Mouse (Mus musculus) midbrain, postnatal 0 days (tissue): ENCODE data around the gene Slc35b4. TPM values are rescaled to one million over a fixed set of nuclear protein-coding genes. Genes with fewer than 3 reads are reported as not detected.

ENCODE experiments used
- ATAC-seq: fragments of 200-750 bp; cut with Nextera tagmentation; 2 replicates; pipeline ENCODE4 v1.8.0; 2017; ENCODE audit warnings: moderate number of reproducible peaks, mild to moderate bottlenecking, moderate TSS enrichment, moderate library complexity; ENCODE audit not compliant: low FRiP score
- DNase-seq: peaks from one replicate; pipeline ENCODE4 v3.0.0-alpha.2; 2015; ENCODE audit warnings: low spot score
- H3K27ac ChIP-seq: fragments of 300-500 bp; sonication (generic); 2 replicates; pipeline ENCODE4 v1.5.1; 2014; ENCODE audit warnings: low read depth, mild to moderate bottlenecking, low read length, mixed read lengths
- H3K27me3 ChIP-seq: fragments of 300-500 bp; sonication (generic); 2 replicates; pipeline ENCODE4 v1.6.1; 2014; ENCODE audit warnings: low read length, control low read depth, mixed read lengths; ENCODE audit not compliant: insufficient read depth
- H3K36me3 ChIP-seq: fragments of 300-500 bp; sonication (generic); 2 replicates; pipeline ENCODE4 v1.6.1; 2014; ENCODE audit warnings: low read length, control low read depth, mixed read lengths; ENCODE audit not compliant: insufficient read depth
- H3K4me1 ChIP-seq: fragments of 300-500 bp; sonication (generic); 2 replicates; pipeline ENCODE4 v1.6.1; 2014; ENCODE audit warnings: mild to moderate bottlenecking, control low read depth, antibody characterized with exemption, low read length, mixed read lengths; ENCODE audit not compliant: insufficient read depth
- H3K4me2 ChIP-seq: fragments of 300-500 bp; sonication (generic); 2 replicates; pipeline ENCODE4 v1.6.1; 2014; ENCODE audit warnings: low read depth, mild to moderate bottlenecking, low read length, mixed read lengths; ENCODE audit not compliant: poor library complexity, severe bottlenecking
- H3K4me3 ChIP-seq: fragments of 300-500 bp; sonication (generic); 2 replicates; pipeline ENCODE4 v1.5.1; 2014; ENCODE audit warnings: low read depth, mild to moderate bottlenecking, low read length, moderate library complexity
- H3K9ac ChIP-seq: fragments of 300-500 bp; sonication (generic); replicated peaks from 2 replicates; pipeline ENCODE4 v1.6.1; 2014; ENCODE audit warnings: mild to moderate bottlenecking, low read length, moderate library complexity, mixed read lengths; ENCODE audit not compliant: poor library complexity, severe bottlenecking
- H3K9me3 ChIP-seq: fragments of 300-500 bp; sonication (generic); 2 replicates; pipeline ENCODE4 v1.6.1; 2016; ENCODE audit warnings: low read length, control low read depth
- CTCF ChIP-seq: IDR thresholded peaks from 2 replicates; pipeline ENCODE4 v1.5.1; 2016; ENCODE audit warnings: antibody characterized with exemption, mild to moderate bottlenecking
- WGBS: fragments of 180-500 bp; shearing (Covaris S2); extraction: QIAGEN DNeasy Blood & Tissue Kit; methylation state at CpG from one replicate; pipeline ENCODE4 v1.1.7; 2014; 5-methylcytosine and 5-hydroxymethylcytosine counted together
- polyA plus RNA-seq: library from polyadenylated mRNA; unstranded; fragments of >200 nt; fragmentation: Nextera tagmentation; extraction: Ambion mirVana; gene quantifications from 2 replicates; pipeline ENCODE4 v1.2.1, GENCODE M21; 2015
- total RNA-seq: library from RNA; depleted of rRNA; stranded (reverse); fragments of >200 nt; gene quantifications from 2 replicates; pipeline ENCODE4 v1.2.3, GENCODE M21; 2014

The Slc35b4 gene
- total and polyA plus RNA-seq, 2 experiments from 2014 or later = 30.6 to 30.8 TPM

- no peak for TF ChIP-seq CTCF
- Histone ChIP-seq H3K36me3 (no peaks in the 10 kb centered on the region), H3K27ac (no peak overlapping the region), H3K9ac (no peak overlapping the region), H3K4me3 (no peak overlapping the region), H3K27me3 (no peaks in the 10 kb centered on the region), H3K4me2 (no peak overlapping the region), H3K9me3 (no peaks in the 10 kb centered on the region), H3K4me1 (peaks cover 7% of the 10 kb centered on the region; the same call in 1 of the 2 replicates)
- 90% methylated on average over 8 of the region's 8 CpGs for WGBS
- ATAC-seq (no peak), DNase-seq (no peak)
Observed at GRCm38 (mm10) chr6:34174715-34175114, 2.2 kb downstream of the Slc35b4 start.

GRCm38 (mm10) chr6:34173251-34173650, 3.7 kb downstream of the Slc35b4 start:
- 75% methylated on average over 12 of the region's 12 CpGs for WGBS
- no peak for DNase-seq
- peaks cover 7% of the 10 kb centered on the region; the same call in 1 of the 2 replicates for H3K4me1 ChIP-seq
- H3K9me3 ChIP-seq = no peaks in the 10 kb centered on the region
- no peak for TF ChIP-seq CTCF
- H3K9ac ChIP-seq = no peak overlapping the region
- H3K36me3 ChIP-seq = no peaks in the 10 kb centered on the region
- no peaks in the 10 kb centered on the region for H3K27me3 ChIP-seq
- H3K4me3 ChIP-seq = no peak overlapping the region
- no peak overlapping the region for H3K27ac ChIP-seq
- ATAC-seq = no peak
- H3K4me2 ChIP-seq = no peak overlapping the region

DNA sequence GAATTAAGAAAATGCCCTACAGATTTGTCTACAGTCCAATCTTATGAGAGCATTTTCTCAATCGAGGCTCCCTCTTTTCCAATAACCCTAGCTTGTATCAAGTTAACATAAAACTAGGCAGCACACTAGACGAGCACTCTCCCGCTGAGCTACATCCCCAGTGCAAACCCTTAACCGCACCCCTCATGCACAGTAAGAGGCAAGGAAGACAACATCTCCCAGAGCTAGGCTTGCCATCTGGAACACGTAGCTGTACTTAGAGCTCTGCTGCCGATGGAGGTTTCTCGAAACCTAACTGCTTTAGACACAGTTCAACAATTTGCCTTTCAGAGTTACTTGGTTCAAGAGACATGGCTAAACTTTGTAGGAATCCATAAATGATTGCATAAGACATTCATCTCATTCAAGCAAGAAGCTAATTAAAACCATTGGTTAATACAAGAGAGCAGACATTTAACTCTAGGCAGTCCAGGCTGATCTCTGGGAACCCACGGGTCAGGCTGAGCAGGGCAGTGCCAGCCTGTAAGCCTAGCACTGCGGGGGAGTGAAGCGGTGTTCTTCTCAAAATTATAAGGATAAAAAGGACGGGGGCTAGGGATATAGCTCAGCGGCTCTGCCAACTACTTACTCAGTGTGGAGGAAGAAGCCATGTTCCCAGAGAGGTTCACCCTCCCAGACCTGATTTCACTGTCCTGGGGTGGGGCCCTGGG, 5.0 kb downstream of the Slc35b4 start:
- DNase-seq = no peak
- Histone ChIP-seq H3K9me3 (no peaks in the 10 kb centered on the region), H3K4me1 (peaks cover 7% of the 10 kb centered on the region; the same call in 1 of the 2 replicates), H3K9ac (no peak overlapping the region), H3K4me2 (no peak overlapping the region), H3K27me3 (no peaks in the 10 kb centered on the region), H3K27ac (no peak overlapping the region), H3K36me3 (peaks cover 6% of the 10 kb centered on the region), H3K4me3 (no peak overlapping the region)
- 91% methylated on average over 12 of the region's 12 CpGs for WGBS
- TF ChIP-seq CTCF = no peak
- no peak for ATAC-seq

- ATAC-seq = no peak
- no peak overlapping the region for H3K4me2 ChIP-seq
- no peak overlapping the region for H3K9ac ChIP-seq
- no peak for TF ChIP-seq CTCF
- H3K4me3 ChIP-seq = no peak overlapping the region
- WGBS = 83% methylated on average over 7 of the region's 7 CpGs
- peaks cover 3% of the 10 kb centered on the region; the same call in 1 of the 2 replicates for H3K4me1 ChIP-seq
- peaks cover 11% of the 10 kb centered on the region for H3K36me3 ChIP-seq
- no peak overlapping the region for H3K27ac ChIP-seq
- no peak for DNase-seq
- H3K27me3 ChIP-seq = no peaks in the 10 kb centered on the region
- no peaks in the 10 kb centered on the region for H3K9me3 ChIP-seq
Observed at GRCm38 (mm10) chr6:34170844-34171494, 5.9 kb downstream of the Slc35b4 start.

GRCm38 (mm10) chr6:34168834-34169233, 8.1 kb downstream of the Slc35b4 start:
- Histone ChIP-seq H3K36me3 (peaks cover 23% of the 10 kb centered on the region), H3K27me3 (no peaks in the 10 kb centered on the region), H3K4me2 (no peak overlapping the region), H3K4me1 (no peaks in the 10 kb centered on the region), H3K27ac (no peak overlapping the region), H3K4me3 (no peak overlapping the region), H3K9ac (no peak overlapping the region), H3K9me3 (no peaks in the 10 kb centered on the region)
- WGBS = 72% methylated on average over 3 of the region's 3 CpGs
- TF ChIP-seq CTCF = no peak
- DNase-seq (no peak), ATAC-seq (no peak)

- Histone ChIP-seq H3K4me2 (no peak overlapping the region), H3K4me3 (no peak overlapping the region), H3K9me3 (no peaks in the 10 kb centered on the region), H3K9ac (no peak overlapping the region), H3K27ac (no peak overlapping the region), H3K36me3 (peaks cover 64% of the 10 kb centered on the region), H3K27me3 (no peaks in the 10 kb centered on the region), H3K4me1 (no peaks in the 10 kb centered on the region)
- 85% methylated on average over 9 of the region's 9 CpGs for WGBS
- ATAC-seq (no peak), DNase-seq (no peak)
- no peak for TF ChIP-seq CTCF
Observed at GRCm38 (mm10) chr6:34163014-34163413, 13.9 kb downstream of the Slc35b4 start.
